Mouse (Mus musculus) midbrain, embryonic 14.5 days (tissue): ENCODE measurements at regions not wholly inside any gene's neighbourhood (a gene's known extent, or its start where the extent isn't known, plus 50 kb on each side); places are given as distances from the start of the nearest gene placed in this dataset.

Source experiments
- ATAC-seq: fragments of 200-750 bp; cut with Nextera tagmentation; 2 replicates; pipeline ENCODE4 v1.8.0; 2017; ENCODE audit warnings: moderate number of reproducible peaks, moderate library complexity; ENCODE audit not compliant: low FRiP score, low TSS enrichment
- DNase-seq: peaks from one replicate; pipeline ENCODE4 v3.0.0-alpha.2; 2015
- H3K27ac ChIP-seq: fragments of 300-500 bp; sonication (generic); replicated peaks from 2 replicates; pipeline ENCODE4 v1.5.1; 2014; ENCODE audit warnings: mild to moderate bottlenecking, low read depth, low read length, moderate library complexity
- H3K27me3 ChIP-seq: fragments of 300-500 bp; sonication (generic); 2 replicates; pipeline ENCODE4 v1.6.1; 2014; ENCODE audit warnings: low read length, control low read depth, mixed read lengths; ENCODE audit not compliant: control insufficient read depth, insufficient read depth
- H3K36me3 ChIP-seq: fragments of 300-500 bp; sonication (generic); 2 replicates; pipeline ENCODE4 v1.6.1; 2014; ENCODE audit warnings: low read length, control low read depth; ENCODE audit not compliant: control insufficient read depth, insufficient read depth
- H3K4me1 ChIP-seq: fragments of 300-500 bp; sonication (generic); 2 replicates; pipeline ENCODE4 v1.6.1; 2014; ENCODE audit warnings: mild to moderate bottlenecking, antibody characterized with exemption, low read length, control low read depth; ENCODE audit not compliant: control insufficient read depth, insufficient read depth
- H3K4me2 ChIP-seq: fragments of 300-500 bp; sonication (generic); 2 replicates; pipeline ENCODE4 v1.6.1; 2014; ENCODE audit warnings: mild to moderate bottlenecking, low read length, moderate library complexity
- H3K4me3 ChIP-seq: fragments of 300-500 bp; sonication (generic); replicated peaks from 2 replicates; pipeline ENCODE4 v1.5.1; 2014; ENCODE audit warnings: low read depth, low read length
- H3K9ac ChIP-seq: fragments of 300-500 bp; sonication (generic); replicated peaks from 2 replicates; pipeline ENCODE4 v1.6.1; 2014; ENCODE audit warnings: mild to moderate bottlenecking, low read length, moderate library complexity
- H3K9me3 ChIP-seq: fragments of 300-500 bp; sonication (generic); 2 replicates; pipeline ENCODE4 v1.6.1; 2016; ENCODE audit warnings: low read length, control low read depth, mixed read lengths; ENCODE audit not compliant: control insufficient read depth
- WGBS: fragments of 180-500 bp; shearing (Covaris S2); extraction: QIAGEN DNeasy Blood & Tissue Kit; methylation state at CpG from one replicate; pipeline ENCODE4 v1.1.7; 2014; 5-methylcytosine and 5-hydroxymethylcytosine counted together

GRCm38 (mm10) chr13:60099469-60100129 is 77.6 kb downstream of the Gas1 start:
- DNase-seq: peak; percentile 13
- Histone ChIP-seq H3K27ac (no peak overlapping the region), H3K9ac (no peak overlapping the region), H3K4me3 (no peak overlapping the region), H3K4me1 (no peaks in the 10 kb centered on the region), H3K27me3 (no peaks in the 10 kb centered on the region), H3K4me2 (no peak overlapping the region), H3K9me3 (no peaks in the 10 kb centered on the region), H3K36me3 (no peaks in the 10 kb centered on the region)
- WGBS: 62% methylated on average over 14 of the region's 14 CpGs
- no peak for ATAC-seq

GRCm38 (mm10) chr13:60098394-60098793 is 78.8 kb downstream of the Gas1 start:
- WGBS: 85% methylated on average over 3 of the region's 3 CpGs
- no peaks in the 10 kb centered on the region for H3K27me3 ChIP-seq
- ATAC-seq (no peak), DNase-seq (no peak)
- H3K36me3 ChIP-seq: no peaks in the 10 kb centered on the region
- H3K4me3 ChIP-seq: no peak overlapping the region
- no peak overlapping the region for H3K27ac ChIP-seq
- no peak overlapping the region for H3K9ac ChIP-seq
- no peaks in the 10 kb centered on the region for H3K4me1 ChIP-seq
- no peak overlapping the region for H3K4me2 ChIP-seq
- no peaks in the 10 kb centered on the region for H3K9me3 ChIP-seq

GRCm38 (mm10) chr13:60097776-60098175 is 79.4 kb downstream of the Gas1 start:
- 73% methylated on average over 6 of the region's 6 CpGs for WGBS
- Histone ChIP-seq H3K27ac (no peak overlapping the region), H3K4me2 (no peak overlapping the region), H3K27me3 (no peaks in the 10 kb centered on the region), H3K4me3 (no peak overlapping the region), H3K4me1 (no peaks in the 10 kb centered on the region), H3K9ac (no peak overlapping the region), H3K9me3 (no peaks in the 10 kb centered on the region), H3K36me3 (no peaks in the 10 kb centered on the region)
- DNase-seq (no peak), ATAC-seq (no peak)

- no peak overlapping the region for H3K4me2 ChIP-seq
- no peaks in the 10 kb centered on the region for H3K4me1 ChIP-seq
- no peaks in the 10 kb centered on the region for H3K27me3 ChIP-seq
- DNase-seq (no peak), ATAC-seq (no peak)
- H3K4me3 ChIP-seq: no peak overlapping the region
- no peaks in the 10 kb centered on the region for H3K9me3 ChIP-seq
- H3K27ac ChIP-seq: no peak overlapping the region
- H3K9ac ChIP-seq: no peak overlapping the region
- WGBS: 84% methylated on average over 8 of the region's 8 CpGs
- H3K36me3 ChIP-seq: no peaks in the 10 kb centered on the region
Observed at GRCm38 (mm10) chr13:60086657-60087056, 90.5 kb downstream of the Gas1 start.

- 5% methylated on average over 12 of the region's 12 CpGs for WGBS
- no peak overlapping the region for H3K27ac ChIP-seq
- DNase-seq: peak; percentile 78
Observed at GRCm38 (mm10) chr13:60084975-60085374, 92.2 kb downstream of the Gas1 start.

GRCm38 (mm10) chr13:60084290-60084689 is 92.9 kb downstream of the Gas1 start:
- Histone ChIP-seq H3K9me3 (no peaks in the 10 kb centered on the region), H3K27me3 (no peaks in the 10 kb centered on the region), H3K4me2 (no peak overlapping the region), H3K4me3 (no peak overlapping the region), H3K9ac (no peak overlapping the region), H3K27ac (no peak overlapping the region), H3K4me1 (no peaks in the 10 kb centered on the region), H3K36me3 (no peaks in the 10 kb centered on the region)
- WGBS: 53% methylated on average over 4 of the region's 4 CpGs
- ATAC-seq (no peak), DNase-seq (no peak)

More at GRCm38 (mm10) chr13:60084975-60085374, 92.2 kb downstream of the Gas1 start:
- Histone ChIP-seq H3K27me3 (no peaks in the 10 kb centered on the region), H3K36me3 (no peaks in the 10 kb centered on the region), H3K4me2 (peak overlapping the region; percentile 42), H3K4me1 (no peaks in the 10 kb centered on the region), H3K4me3 (no peak overlapping the region), H3K9me3 (no peaks in the 10 kb centered on the region), H3K9ac (0 out of 2 replicates have a peak overlapping the region, but pooled peaks have one; percentile 3)
- no peak; the same call in 1 of the 2 replicates for ATAC-seq

GRCm38 (mm10) chr13:60080113-60080512 is 97.1 kb downstream of the Gas1 start:
- ATAC-seq (no peak), DNase-seq (no peak)
- Histone ChIP-seq H3K36me3 (no peaks in the 10 kb centered on the region), H3K4me3 (no peak overlapping the region), H3K27me3 (no peaks in the 10 kb centered on the region), H3K4me2 (no peak overlapping the region), H3K4me1 (no peaks in the 10 kb centered on the region), H3K9ac (no peak overlapping the region), H3K27ac (no peak overlapping the region), H3K9me3 (no peaks in the 10 kb centered on the region)
- 78% methylated on average over 10 of the region's 10 CpGs for WGBS

- Histone ChIP-seq H3K36me3 (no peaks in the 10 kb centered on the region), H3K4me1 (no peaks in the 10 kb centered on the region), H3K9me3 (no peaks in the 10 kb centered on the region), H3K4me3 (no peak overlapping the region), H3K9ac (no peak overlapping the region), H3K27ac (no peak overlapping the region), H3K4me2 (no peak overlapping the region), H3K27me3 (no peaks in the 10 kb centered on the region)
- ATAC-seq (no peak), DNase-seq (no peak)
- WGBS: 82% methylated on average over 8 of the region's 8 CpGs
Observed at GRCm38 (mm10) chr13:60078331-60079050, 98.7 kb downstream of the Gas1 start.
